Mouse (Mus musculus): ENCODE measurements around the gene Grasp.

Grasp gene

DNA sequence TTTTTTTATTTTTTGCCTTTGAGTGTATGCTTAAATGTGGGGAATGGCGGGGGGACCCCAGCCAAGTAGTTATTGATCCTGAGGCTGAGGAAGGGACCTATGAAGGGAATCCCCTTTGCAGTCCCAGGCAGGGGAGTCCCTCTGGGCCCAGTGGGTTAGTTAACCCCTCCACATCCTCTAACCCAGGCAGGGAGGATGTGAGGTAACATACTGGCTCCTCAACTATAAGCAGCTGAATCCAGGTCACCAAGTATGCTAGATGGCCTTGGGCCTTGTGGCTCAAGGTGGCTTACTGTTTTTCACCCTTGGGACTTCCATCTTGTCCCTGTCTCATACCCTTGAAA lies 23.1 kb downstream of the Grasp start:
- no peak for DNase-seq (ENCODE audit: low spot score in 2 of 2)

DNA sequence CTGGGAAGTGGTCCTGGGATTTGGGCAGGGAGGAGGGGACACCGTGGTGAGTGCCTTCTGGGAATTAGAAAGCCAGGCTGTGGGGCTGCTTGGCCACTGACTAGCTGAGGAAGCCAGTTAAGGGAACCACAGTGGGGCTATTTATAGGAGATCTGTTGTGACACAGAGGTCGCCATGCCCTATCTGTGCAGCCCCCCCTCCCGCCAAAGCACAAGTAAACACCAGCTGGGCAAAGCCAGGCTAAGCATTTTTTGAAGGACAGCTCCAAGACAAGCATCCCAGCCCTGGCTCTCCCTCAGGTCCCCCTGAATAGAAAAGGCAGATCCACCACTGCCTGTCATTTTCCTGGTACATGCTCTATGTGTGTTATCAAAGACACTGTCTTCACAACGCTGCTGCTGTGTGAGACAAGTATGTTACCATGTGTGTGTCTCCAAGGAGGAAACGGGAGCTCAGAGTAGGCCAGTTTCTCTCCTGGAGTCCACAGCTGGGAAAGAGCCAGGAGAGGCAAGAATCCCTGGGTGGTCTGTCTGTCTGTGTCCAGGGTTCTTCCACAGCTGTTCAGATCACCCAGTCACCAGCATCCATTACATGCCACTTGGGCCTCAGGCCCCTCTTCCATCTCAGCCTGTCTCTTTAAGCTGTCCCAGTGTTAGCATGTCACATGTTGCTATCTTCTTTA lies 24.2 kb downstream of the Grasp start:
- DNase-seq (ENCODE audit: low spot score in 2 of 2) = peak in 1 of 2 experiments; percentile 31

DNA sequence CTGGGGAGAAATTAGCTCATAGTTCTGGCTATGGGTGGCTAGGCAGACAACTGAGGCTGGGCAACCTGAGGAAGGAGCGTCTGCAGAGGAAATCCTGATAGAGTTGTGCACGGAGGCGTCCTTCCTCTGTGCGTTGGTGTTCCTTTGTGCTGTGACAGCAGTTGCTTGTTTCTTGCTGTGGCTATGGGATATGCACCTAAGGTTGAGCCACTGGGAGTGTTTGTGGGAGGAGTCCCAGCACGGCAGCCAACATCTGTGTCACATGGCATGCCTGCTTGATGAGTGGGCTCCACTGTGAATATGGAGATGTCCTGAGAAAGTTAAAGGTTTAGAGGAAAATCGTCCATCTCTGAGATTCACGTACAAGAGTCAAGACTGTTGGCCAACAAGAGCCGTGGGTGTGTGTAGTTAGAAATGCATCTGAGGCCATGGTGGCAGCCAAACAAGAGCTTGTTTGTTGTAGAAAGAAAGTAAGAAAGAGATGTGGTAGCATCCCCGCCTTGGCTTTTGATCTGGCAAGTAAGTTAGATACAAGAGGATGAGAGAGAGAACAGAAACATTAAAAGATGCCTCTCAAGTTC lies 26.3 kb downstream of the Grasp start:
- DNase-seq (ENCODE audit: low spot score in 2 of 2) = peak in 1 of 2 experiments; percentile 28

DNA sequence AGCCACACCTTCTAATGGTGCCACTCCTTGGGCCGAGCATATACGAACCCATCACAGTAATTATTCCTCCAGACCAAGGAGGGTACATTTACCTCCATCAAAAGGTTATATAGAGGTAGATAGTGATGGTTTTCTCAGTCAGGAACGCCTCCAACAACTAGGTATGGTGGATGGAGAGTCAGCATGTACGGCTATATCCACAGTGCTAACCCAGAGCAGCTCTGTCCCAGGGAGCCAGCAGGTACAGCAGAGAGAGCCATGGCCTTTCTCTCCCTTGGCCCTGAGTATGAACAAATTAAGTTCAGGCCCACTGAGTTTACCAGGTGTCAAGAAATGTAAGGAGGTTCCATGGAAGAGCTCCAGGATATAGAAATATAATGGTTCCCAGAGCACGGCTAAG lies 27.9 kb downstream of the Grasp start:
- no peak for DNase-seq (ENCODE audit: low spot score in 2 of 2)

DNA sequence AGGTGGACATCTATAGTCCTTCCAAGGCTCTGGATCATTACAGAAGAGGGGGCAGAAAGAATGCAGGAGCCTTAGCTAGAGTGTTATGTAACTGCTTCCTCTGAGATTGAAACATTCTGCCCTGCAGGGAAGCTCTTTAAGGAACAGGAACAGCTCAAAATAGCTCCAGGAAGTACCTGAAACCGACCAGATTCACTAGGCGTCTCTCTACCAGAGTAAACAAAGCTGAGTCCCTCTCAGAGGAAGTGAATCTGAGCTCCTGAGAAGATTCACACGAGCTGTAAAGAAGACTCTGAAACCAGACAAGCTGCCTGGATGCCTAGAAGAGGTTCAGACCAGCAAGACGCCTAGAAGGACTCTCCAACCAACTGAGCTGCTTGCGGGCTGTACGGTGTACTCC lies 28.6 kb downstream of the Grasp start:
- peak; percentile 60 to 61 for DNase-seq (ENCODE audit: low spot score in 2 of 2)

DNA sequence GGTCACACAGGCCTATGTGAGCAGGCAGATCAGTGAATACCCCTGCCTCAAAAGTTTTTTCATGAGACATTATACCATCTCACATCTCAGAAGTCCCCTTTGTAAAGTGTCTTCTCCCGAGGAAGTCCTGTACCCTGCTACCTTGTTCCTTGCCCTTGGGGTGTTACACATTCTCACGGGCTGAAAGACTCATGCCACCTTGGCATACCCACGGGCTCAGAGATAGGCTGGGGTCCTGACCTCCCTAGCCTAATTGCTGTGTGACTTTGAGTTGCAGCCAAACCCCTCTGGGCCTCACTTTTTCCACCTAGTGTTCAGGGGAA lies 29.5 kb downstream of the Grasp start:
- DNase-seq (ENCODE audit: low spot score in 2 of 2) = no peak

DNA sequence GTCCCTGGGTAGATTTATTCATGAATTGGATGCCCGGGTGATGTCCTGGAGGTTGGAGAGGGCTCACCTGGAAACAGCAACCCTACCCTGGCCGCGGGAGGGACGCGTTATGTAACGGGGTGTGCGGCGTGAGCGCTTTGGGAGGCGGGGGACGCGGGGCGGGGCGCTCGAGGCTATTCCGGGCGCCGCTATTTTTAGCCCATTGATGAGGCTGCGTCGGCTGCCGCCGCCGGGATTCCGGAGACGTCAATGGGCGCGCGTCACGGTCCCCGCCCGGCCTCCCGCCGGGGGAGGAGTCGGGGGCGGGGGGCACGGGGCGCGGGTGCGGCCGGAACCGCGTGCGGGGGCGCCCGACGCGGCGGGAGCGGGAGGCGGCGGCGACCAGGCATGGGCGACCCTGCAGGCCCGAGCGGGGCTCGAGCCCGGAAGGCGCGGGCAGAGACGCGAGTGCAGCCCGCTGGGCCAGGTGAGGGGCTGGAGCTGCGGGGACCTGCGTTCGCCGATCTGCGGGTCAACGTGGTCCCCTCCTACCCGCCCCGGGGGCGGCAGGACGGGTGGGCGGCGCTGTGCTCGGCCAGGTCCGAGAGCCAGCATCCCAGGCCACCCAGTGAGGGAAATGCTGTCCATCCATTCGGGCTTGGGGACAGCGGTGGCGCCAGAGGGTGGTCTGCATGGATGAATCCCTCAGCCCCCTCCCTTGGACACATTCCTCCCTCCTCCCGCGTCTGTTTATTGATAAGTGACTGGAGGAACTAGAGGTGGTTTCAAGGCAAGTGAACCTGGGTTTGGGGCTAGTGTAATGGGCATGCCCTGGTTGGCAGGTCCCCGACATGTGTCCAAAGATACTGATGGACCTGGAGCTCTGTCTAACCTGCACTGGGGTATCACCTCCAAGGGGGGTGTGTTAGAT lies 30.2 kb downstream of the Grasp start, which contains the start of gene Nr4a1:
Gene Nr4a1 (plus strand): TSS at position 384 of the 910 bp plus-strand sequence.
- peak; percentile 69 to 71 for DNase-seq (ENCODE audit: low spot score in 2 of 2)

DNA sequence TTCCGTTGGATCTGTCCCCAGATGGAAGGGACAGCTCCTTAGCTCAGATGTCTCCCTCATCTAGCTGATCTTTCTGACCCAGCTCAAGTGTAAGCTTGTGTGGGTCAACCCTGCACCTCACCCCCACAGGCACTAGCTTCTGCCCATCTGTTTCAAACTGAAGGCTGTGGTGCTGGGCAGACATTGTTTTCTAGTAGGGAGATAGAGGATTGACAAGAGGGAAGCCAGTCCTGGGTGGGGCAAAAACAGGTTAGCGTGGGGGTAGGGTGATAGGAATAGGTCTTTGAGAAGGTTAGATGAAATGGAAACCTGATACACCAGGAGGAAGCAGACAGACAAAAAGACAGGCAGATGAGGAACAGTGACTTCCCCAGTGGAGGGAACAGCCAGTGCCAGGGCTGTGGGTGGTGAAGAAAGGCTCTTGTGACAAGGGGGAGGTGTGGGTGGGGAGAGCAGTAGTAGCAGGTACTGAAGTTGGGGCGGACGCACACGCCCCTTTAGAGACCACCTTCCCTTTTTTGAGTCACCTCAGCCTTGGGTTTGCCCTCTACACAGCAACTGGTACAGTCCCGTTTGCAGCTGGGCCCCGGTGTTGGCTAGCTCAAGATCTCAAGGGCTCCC lies 32.0 kb downstream of the Grasp start:
- DNase-seq (ENCODE audit: low spot score in 2 of 2) = peak; percentile 46 to 49

DNA sequence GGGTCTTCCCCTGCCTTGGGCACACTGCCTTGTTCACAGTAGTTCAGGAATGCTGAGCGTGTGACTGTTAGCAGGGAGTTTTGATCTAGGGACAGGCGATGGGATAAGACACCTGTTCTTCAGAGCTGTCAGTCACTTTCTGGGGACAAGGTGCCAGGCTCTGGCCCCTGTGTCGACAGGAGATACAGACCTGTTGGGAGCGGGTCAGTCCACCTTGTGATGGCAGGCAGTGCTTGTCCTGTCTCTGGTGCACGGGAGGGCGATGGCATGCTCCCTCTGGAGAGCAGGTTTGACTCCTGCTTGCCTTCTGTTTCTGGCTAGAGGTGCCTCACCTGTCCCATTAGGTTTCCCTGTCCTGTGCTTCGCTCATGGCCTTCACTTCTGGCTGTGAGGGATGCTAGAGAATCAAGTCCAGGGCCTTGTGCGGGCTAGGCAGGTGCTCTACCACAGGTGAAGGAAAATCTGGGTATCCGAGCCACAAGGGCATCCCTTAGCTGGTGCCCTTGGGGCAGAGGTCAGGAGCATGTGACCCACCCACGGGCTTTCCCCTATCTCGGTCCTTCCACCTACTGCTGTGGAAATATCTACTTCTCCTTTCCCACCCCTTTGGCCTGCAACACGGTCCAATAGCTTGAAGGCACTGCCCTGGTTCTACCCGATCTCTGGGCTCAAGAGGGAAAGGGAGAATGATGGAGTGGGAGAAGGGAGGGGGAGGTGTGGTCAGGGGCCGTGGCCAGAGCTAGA lies 32.6 kb downstream of the Grasp start:
- peak; percentile 57 to 65 for DNase-seq (ENCODE audit: low spot score in 2 of 2)

DNA sequence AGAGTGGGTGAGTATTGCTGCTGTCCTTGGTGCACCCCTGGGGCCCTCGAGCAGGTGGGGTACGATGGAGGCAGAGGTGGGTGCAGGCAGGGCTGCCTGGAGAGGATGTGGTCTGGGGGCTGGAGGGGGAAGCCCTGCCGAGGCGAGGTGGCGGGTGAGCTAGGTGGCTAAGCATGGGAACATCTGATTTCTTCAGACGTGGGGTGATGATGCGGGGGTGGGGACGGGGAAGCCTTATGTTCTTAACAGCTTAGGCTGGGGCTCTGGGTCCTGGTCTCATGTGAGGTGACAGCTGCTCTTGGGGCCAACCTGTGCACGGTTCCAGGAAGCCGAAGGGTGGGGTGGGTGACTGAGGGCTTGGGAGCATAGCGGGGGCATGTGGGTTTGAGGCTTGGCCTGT lies 34.4 kb downstream of the Grasp start:
- DNase-seq (ENCODE audit: low spot score in 2 of 2) = peak; percentile 69 to 76

DNA sequence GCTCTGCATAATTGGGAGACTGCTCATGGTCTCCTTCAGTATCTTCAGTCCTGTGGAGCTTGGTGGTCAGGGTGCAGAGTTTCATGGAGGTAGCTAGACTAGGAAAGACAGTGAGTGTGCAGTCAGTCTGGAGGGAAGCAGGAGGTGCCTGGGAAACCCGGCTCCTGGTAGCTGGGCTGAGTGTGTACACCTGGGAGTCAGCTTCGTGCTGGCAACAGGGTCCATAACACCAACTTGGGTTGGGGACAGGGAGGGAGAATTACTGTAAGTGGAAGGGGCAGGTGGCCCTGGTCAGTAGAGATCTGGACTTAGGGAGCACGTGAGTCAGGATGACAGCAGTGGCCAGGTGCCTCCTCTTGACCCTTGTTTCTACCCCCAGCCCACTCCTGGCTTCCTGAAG lies 35.9 kb downstream of the Grasp start:
- DNase-seq (ENCODE audit: low spot score in 2 of 2) = no peak

DNA sequence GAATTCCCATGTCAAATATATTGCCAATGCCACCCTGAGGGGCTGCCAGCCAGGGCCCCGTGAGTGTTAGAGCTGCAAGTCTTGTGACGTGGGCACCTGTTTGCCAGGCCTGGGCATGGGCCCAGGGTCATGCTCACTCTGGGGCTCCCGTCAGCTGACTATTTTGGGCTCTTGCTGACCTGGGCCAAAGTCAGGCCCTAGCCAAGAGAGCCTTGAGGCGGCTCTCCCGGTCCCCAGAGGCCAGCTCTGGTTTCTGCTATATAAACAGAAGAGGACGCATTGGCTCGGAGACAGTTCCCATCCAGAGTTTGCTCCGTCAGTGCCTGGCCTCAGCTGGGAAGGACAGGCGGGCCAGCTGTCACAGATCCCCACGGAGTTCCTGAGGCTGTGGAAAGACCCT lies 36.4 kb downstream of the Grasp start:
- no peak for DNase-seq (ENCODE audit: low spot score in 2 of 2)

DNA sequence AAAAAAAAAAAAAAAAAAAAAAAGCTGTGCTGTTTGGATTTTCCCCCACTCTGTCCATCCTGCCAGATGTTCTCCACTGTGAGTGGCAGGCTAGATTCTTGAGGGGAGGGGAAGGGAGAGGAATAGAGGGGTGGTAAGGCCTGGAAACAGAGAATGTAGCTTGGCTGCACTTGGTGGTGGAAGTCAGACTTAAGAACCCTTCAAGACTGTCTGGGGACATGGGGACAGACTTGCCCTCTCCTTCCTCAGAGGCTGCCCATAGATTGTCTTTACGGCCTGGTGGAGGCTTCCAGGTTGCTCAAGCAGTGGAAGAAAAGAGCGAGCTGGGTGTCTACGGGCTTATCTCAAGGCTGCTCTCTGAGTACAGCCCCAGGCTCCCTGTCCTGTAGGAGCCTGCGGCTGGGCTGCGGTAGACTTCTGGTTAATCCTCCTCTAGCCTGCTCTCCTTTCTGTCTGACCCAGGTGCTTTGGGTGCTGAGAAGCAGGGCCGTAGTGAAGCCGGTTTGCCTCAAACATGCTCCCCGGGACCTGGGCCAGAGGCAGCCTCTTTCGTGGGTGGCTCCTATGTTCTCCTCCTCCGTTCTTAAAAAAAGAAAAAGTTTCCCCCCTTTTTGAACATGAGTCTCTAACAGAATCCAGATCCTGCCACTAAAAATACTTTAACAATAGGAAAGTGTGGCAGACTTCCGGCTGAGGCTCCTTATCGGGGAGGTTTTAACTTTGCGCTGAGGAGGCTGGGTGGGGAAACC lies 37.1 kb downstream of the Grasp start:
- DNase-seq (ENCODE audit: low spot score in 2 of 2) = no peak

DNA sequence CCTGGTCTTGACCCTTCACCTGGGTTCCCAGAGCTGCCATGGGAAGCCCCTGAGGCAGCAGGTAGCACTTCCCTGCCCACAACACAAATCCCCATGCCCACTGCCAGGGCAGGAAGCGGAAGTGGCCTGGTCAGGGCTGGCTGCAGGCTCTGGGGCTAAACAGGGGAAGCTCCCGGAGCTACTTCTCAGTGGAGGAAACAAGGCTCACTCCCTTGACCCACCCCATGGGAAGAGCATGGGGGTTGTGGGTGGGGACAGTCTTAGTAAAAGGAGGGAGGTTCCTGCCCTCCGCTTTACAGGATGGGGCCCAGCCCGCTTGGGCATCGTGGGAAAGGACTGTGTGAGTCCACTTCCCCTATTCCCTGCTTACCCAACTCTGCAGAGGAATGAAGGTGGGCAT lies 38.5 kb downstream of the Grasp start:
- DNase-seq (ENCODE audit: low spot score in 2 of 2) = peak; percentile 64 to 71

DNA sequence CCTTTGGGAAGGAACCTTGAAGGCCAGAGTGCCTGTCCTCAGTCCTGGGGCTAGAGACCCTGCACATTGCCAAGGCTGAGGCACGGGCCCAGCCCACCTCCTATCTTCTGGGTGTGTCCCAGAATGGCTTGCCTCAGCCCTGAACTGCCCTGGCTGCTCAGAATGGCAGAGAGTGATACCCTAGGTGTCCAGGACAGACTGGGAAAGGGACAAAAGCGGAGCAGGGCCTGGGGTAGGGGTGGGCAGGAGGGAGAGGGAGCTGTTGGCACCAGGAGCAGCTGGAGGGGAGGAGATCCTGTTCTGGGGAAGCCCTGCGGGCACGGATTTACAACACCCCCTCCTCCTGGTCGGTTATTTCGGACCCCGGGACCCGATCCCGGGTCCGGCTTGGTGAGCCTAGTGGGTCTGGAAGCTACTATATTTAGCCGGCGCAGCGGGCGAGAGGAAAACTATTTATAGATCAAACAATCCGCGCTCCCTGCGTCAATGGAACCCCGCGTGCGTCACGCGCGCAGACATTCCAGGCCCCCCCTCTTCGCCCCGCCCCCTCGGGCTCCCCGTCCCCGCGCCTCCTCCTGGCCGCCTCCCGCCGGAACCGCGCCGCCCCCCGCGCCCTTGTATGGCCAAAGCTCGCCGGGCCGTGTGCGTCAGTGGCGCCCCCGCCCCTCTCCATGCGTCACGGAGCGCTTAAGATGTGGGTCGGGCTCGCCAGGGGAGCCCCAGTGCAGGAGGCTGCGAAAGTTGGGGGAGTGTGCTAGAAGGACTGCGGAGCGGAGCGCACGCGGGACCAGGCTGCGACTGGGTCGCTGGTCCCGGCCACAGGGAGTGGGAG lies 42.4 kb downstream of the Grasp start:
- DNase-seq (ENCODE audit: low spot score in 2 of 2) = peak; percentile 87 to 88

DNA sequence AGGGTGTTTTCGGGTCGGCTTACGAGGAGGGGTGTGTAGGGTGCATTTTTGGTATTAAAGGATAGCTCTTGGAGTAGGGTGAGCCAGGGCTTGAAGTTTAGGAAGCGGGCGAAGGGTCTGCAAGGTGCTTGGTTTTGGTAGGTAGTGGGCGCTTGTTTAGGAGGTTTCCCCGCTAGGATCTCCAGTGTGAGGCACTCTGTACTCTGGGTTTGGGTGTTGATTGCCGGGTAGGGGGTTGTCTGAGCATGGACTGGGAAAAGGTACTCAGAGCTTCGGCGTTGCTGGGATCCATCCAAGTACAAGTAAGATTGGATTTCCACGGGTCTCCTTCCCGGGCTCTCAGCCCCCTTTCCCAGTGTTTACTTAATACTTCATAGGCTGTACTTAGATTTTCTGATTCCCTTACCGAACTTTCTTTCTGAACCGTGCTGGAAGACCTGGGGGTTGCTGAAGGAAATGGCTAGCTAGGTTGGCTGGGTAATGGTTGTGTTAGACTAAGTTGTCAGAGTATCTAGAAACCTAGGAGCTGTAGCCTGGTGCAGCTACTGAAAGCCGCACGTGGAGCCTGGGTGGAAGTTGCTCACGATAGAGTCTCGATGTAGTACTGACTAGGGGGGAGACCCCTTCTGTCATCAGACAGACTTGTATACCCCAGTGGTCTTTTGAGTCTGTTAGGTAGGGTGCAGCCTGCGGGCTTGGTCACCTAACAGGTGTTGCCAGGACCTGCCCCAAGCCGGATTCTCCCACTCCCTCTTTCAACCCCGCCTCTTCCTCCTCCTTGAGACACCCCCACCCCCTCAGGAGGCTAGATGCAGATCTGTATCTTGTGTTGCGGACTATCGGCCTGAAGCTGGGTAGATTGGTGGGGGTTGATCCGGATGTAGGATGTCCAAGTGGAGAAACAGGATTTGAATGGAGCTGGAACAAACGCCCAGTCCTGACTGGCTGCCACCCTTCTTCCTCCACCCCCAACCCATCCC lies 43.4 kb downstream of the Grasp start:
- DNase-seq (ENCODE audit: low spot score in 2 of 2) = peak in 1 of 2 experiments; percentile 24

DNA sequence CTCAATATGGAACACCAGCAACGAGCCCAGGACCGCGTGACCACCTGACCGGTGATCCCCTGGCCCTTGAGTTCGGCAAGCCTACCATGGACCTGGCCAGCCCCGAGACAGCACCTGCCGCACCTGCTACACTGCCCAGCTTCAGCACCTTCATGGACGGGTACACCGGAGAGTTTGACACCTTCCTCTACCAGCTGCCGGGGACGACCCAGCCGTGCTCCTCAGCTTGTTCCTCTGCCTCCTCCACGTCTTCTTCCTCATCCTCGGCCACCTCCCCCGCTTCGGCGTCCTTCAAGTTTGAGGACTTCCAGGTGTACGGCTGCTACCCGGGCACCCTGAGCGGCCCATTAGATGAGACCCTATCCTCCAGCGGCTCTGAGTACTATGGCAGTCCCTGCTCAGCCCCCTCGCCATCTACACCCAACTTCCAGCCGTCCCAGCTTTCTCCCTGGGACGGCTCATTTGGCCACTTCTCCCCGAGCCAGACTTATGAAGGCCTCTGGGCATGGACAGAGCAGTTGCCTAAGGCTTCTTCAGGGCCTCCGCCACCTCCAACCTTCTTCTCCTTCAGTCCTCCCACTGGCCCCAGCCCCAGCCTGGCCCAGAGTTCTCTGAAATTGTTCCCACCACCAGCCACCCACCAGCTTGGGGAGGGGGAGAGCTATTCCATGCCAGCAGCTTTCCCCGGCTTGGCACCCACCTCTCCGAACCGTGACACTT lies 46.3 kb downstream of the Grasp start:
- DNase-seq (ENCODE audit: low spot score in 2 of 2) = no peak

DNA sequence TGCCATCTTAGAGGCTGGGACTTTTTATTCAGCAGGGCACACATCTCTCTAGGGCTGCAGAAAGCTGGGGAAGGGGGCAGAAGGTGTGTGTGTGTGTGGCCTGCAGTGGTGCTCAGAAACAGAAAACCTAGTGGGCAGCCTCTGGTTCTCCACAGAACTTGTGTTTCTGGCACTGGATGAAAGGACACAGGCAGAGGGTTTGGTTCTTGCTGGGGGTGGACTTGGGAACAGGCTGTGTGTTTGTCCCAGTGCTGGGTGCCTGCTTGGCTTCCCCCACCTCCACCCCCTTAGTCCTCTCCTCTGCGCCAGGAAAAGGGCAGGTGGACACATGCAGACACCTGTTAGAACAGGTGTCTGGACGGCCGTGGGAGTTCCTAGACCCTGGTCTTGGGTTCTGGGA lies 47.1 kb downstream of the Grasp start:
- DNase-seq (ENCODE audit: low spot score in 2 of 2) = no peak
